Mouse (Mus musculus): Measurements from ENCODE around the gene Slc39a2. TPM values are rescaled to one million over a fixed set of nuclear protein-coding genes. Genes with fewer than 3 reads are reported as not detected.

The Slc39a2 gene
- polyA plus RNA-seq (2014; fragmentation: Illumina TruSeq; extraction: RNeasy Lipid Tissue Mini Kit (QIAGEN cat#74804)) = 0.23 TPM

DNA sequence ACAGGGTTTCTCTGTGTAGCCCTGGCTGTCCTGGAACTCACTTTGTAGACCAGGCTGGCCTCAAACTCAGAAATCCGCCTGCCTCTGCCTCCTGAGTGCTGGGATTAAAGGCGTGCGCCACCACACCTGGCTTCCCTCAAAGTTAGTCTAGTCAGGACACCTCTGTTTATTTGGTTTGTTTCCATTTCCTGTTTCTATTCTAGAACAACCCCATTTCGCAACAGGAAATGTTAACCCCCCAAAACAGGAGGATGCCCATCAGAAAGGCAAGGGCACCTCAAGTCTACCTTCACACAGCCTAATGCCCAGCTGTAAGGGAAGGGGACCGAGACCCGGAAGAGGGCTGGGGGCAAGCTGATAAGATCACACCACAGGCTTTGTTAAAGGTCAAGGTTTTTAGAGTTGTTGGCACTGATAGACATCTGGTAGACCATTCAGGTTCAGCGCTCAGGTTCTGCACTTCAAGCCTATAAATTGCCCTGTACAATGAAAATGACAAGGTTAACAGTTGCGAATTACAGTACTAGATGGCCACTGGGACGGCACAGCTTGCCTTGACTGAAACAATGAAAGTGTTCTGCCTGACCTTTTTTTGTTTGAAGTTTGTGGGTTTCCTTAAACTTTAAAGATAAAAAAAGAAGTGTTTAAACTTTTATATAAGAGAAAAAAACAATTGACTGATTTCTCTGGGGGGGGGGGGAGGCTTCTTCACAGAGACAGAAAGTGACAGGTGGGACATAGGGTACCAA is at the start of gene Slc39a2:
Gene Slc39a2, plus strand, starts transcription at position 699 of the 749 bp plus-strand sequence.

DNA sequence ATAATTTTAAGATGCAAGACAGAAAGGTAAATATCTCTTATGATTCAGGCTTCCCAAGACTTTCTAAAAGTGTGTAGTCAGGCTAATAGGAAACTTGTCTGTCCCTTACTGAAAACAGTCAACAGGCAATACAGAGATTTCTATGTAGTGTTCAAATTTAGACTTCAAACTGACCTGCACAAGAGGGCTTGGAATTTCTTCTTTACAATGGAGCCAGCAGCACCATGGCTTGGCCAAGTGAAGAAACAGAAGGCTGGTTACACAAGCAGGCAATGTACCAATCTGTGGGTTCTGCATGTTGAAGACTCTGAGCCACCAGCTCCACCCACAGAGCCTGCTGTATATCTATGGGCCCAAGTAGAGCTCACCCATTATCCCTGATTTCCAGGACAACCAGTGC is 39.3 kb upstream of the Slc39a2 start, which contains the start of gene Ear6:
Gene Ear6, plus strand, starts transcription at position 301 of the 400 bp plus-strand sequence.

DNA sequence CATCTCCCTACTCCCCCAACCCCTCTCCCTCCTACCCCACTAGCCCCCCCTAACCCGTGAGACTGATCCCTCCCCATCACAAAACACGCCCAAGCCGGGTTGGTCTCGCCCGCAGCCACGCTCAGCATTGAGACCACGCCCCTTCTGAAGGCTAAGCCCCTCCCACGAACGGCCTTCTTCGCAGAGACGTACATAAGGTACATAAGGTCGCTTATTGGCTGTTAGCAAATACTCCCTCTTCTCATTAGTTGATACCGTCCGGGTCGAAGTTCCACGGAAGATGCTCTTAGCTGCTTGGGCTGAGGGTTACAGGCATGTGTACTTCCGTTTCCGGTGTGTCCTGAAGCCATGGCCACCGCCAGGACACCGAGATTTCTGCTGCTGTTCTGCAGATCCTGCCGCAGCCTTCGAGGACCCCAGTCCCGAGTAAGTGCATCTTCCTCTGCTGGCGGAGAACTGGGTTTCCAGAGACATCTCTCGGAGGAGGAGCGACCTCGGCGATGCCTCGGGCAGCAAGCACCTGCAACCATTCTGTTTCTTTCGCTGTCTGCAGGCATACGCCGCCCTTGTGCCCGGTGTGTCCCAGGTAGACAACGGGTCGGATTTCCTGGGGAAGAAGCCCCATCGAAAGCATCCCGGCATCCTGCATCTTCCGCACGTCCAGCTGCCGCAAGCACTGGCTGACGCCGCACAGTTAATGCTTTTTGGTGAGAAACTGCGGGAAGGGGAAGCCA is 7.9 kb upstream of the Slc39a2 start, which contains the start of gene Mettl17:
Gene Mettl17, plus strand, starts transcription at position 245 of the 734 bp plus-strand sequence.

GRCm38 (mm10) chr14:51913960-51914762 is 21.5 kb downstream of the Slc39a2 start, which contains the start of gene Ndrg2:
Gene Ndrg2 (minus strand): TSS chr14:51914158.

DNA sequence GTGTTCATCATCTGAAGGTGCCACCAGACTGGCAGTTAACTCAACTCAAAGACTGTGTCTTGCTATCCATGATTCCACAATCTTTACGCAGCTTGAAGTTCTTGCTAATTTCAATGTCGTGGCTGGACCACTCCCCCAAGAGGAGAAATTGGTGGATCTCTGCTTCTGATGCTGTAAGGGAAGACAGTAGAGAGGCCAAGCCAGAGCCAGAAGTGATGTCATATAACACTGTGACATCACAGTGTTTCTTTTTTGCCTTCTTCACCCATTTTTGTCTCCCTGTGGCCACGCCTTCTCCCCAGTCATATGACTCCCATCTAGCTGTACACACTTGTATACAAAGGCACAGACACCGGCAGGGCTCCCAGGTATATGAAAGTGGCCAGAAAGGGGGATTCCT is 25.4 kb downstream of the Slc39a2 start, which contains the start of gene Tppp2:
Gene Tppp2, plus strand, starts transcription at position 301 of the 400 bp plus-strand sequence.

GRCm38 (mm10) chr14:51922571-51922865 is 29.8 kb downstream of the Slc39a2 start, which contains the start of gene Rnase13:
Gene Rnase13 (minus strand): TSS chr14:51922773.

Other genes with a start within 250 kb of the Slc39a2 start
- not detected for gene Gm17079, start 197.4 kb upstream of the Slc39a2 start, polyA plus RNA-seq (2014; fragmentation: Illumina TruSeq; extraction: RNeasy Lipid Tissue Mini Kit (QIAGEN cat#74804))
- gene Gm5800, start 175.7 kb upstream of the Slc39a2 start, polyA plus RNA-seq (2014; fragmentation: Illumina TruSeq; extraction: RNeasy Lipid Tissue Mini Kit (QIAGEN cat#74804)) = not detected
- not detected for gene Ang4, start 119.3 kb upstream of the Slc39a2 start, polyA plus RNA-seq (2014; fragmentation: Illumina TruSeq; extraction: RNeasy Lipid Tissue Mini Kit (QIAGEN cat#74804))
- gene AY358078, start 92.8 kb upstream of the Slc39a2 start, polyA plus RNA-seq (2014; fragmentation: Illumina TruSeq; extraction: RNeasy Lipid Tissue Mini Kit (QIAGEN cat#74804)) = not detected
- not detected for gene Ear6, start 39.2 kb upstream of the Slc39a2 start, polyA plus RNA-seq (2014; fragmentation: Illumina TruSeq; extraction: RNeasy Lipid Tissue Mini Kit (QIAGEN cat#74804))
- gene Mettl17, start 8.0 kb upstream of the Slc39a2 start, polyA plus RNA-seq (2014; fragmentation: Illumina TruSeq; extraction: RNeasy Lipid Tissue Mini Kit (QIAGEN cat#74804)) = 4.9 TPM
- 343 TPM for gene Ndrg2, start 21.3 kb downstream of the Slc39a2 start, polyA plus RNA-seq (2014; fragmentation: Illumina TruSeq; extraction: RNeasy Lipid Tissue Mini Kit (QIAGEN cat#74804))
- gene Tppp2, start 25.5 kb downstream of the Slc39a2 start, polyA plus RNA-seq (2014; fragmentation: Illumina TruSeq; extraction: RNeasy Lipid Tissue Mini Kit (QIAGEN cat#74804)) = not detected
- gene Rnase13, start 29.9 kb downstream of the Slc39a2 start, polyA plus RNA-seq (2014; fragmentation: Illumina TruSeq; extraction: RNeasy Lipid Tissue Mini Kit (QIAGEN cat#74804)) = not detected
- 7.2 TPM for gene Arhgef40, start 91.8 kb downstream of the Slc39a2 start, polyA plus RNA-seq (2014; fragmentation: Illumina TruSeq; extraction: RNeasy Lipid Tissue Mini Kit (QIAGEN cat#74804))
- not detected for gene Tmem253, start 122.8 kb downstream of the Slc39a2 start, polyA plus RNA-seq (2014; fragmentation: Illumina TruSeq; extraction: RNeasy Lipid Tissue Mini Kit (QIAGEN cat#74804))
- gene Zfp219, start 127.8 kb downstream of the Slc39a2 start, polyA plus RNA-seq (2014; fragmentation: Illumina TruSeq; extraction: RNeasy Lipid Tissue Mini Kit (QIAGEN cat#74804)) = 0.88 TPM
- gene Olfr221, start 149.6 kb downstream of the Slc39a2 start, polyA plus RNA-seq (2014; fragmentation: Illumina TruSeq; extraction: RNeasy Lipid Tissue Mini Kit (QIAGEN cat#74804)) = not detected
- 552 TPM for gene Hnrnpc, start 211.1 kb downstream of the Slc39a2 start, polyA plus RNA-seq (2014; fragmentation: Illumina TruSeq; extraction: RNeasy Lipid Tissue Mini Kit (QIAGEN cat#74804))
- 1.2 TPM for gene Rpgrip1, start 217.8 kb downstream of the Slc39a2 start, polyA plus RNA-seq (2014; fragmentation: Illumina TruSeq; extraction: RNeasy Lipid Tissue Mini Kit (QIAGEN cat#74804))